Mouse (Mus musculus) liver, embryonic 14.5 days (tissue): ENCODE results near the gene Ctnna2.

ENCODE experiments used
- CTCF ChIP-seq: IDR thresholded peaks from 2 replicates; pipeline ENCODE4 v1.5.1; 2016; ENCODE audit warnings: antibody characterized with exemption, low read depth, control low read depth
- EP300 ChIP-seq: IDR thresholded peaks from 2 replicates; pipeline ENCODE4 v1.6.1; 2016; ENCODE audit warnings: antibody characterized with exemption, low read depth

GRCm38 (mm10) chr6:77222849-77223638, 756.5 kb downstream of the Ctnna2 start:
- TF ChIP-seq EP300 (no peak), CTCF (no peak)
